Mouse (Mus musculus) liver, embryonic 14.5 days (tissue): ENCODE measurements at regions not wholly inside any gene's neighbourhood (a gene's known extent, or its start where the extent isn't known, plus 50 kb on each side); places are given as distances from the start of the nearest gene placed in this dataset.

Source experiments
- CTCF ChIP-seq: IDR thresholded peaks from 2 replicates; pipeline ENCODE4 v1.5.1; 2016; ENCODE audit warnings: antibody characterized with exemption, low read depth, control low read depth
- EP300 ChIP-seq: IDR thresholded peaks from 2 replicates; pipeline ENCODE4 v1.6.1; 2016; ENCODE audit warnings: antibody characterized with exemption, low read depth

DNA sequence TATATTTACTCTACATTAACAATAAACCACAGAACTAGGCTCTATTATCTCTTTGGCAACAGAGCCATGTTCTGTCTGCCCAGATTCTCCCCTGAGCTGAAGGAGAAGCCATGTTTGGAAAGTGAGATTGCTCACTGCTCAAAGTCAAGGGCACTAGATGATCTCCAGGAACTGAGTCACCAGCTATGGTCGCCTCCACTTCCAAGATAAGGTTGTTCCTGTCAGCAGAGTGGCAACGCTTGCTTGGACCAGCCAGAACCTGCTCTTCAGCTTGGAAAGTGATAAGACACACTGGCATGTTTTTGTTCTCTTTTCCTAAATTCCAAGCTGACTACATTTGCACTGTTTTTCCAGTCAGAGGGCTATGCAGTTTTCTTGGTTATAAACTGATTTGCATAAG is 175.6 kb upstream of the Frmd6 start:
- no peak for TF ChIP-seq EP300
- no peak for TF ChIP-seq CTCF
